Comparison of ENCODE assay signal across 8 mouse cellular contexts in genomic region chr13:55445361-55446091, GRCm38 (mm10). TPM values are rescaled to one million over a fixed set of nuclear protein-coding genes. Genes with fewer than 3 reads are reported as not detected.
A peak's percentile ranks its signal among the peaks of the same experiment; 100 is the strongest.
DNase-seq lines count a peak whose midpoint lies in the region; ATAC-seq and TF ChIP-seq lines count a peak whose summit lies in the region.

No protein-coding gene starts in this region.

- H3K36me3 ChIP-seq in embryonic facial prominence, embryonic 15.5 days: peaks cover 13% of the 10 kb centered on the region
- H3K36me3 ChIP-seq in limb, embryonic 13.5 days: peaks cover 15% of the 10 kb centered on the region
- peaks cover 6% of the 10 kb centered on the region for H3K36me3 ChIP-seq in small intestine, adult 2 months (ENCODE audit: control insufficient read depth, insufficient read depth, low read length)

- H3K27ac ChIP-seq in embryonic facial prominence, embryonic 15.5 days (replicated peaks): peak overlapping the region; percentile 96
- peak overlapping the region; percentile 95 for H3K27ac ChIP-seq in limb, embryonic 13.5 days
- peak overlapping the region; percentile 88 for H3K27ac ChIP-seq in small intestine, adult 2 months (ENCODE audit: insufficient read depth, low read depth, low read length)

- DNase-seq in gastrocnemius, postnatal 36 days: peak; percentile 5 to 63
- no peak for DNase-seq in gastrocnemius, adult 18-20 months (ENCODE audit: low spot score)
- peak; percentile 68 for DNase-seq in CD4-positive helper T cell, adult 2 months (ENCODE audit: low read depth, low spot score)
- DNase-seq in right cerebral cortex, postnatal 25 days: no peak
- no peak for DNase-seq in left cerebral cortex, postnatal 10 days (ENCODE audit: extremely low spot score in 1 of 2, low spot score in 2 of 2)

- WGBS in embryonic facial prominence, embryonic 15.5 days: under 1% methylated on average over 64 of the region's 66 CpGs
- under 1% methylated on average over 66 of the region's 66 CpGs for WGBS in limb, embryonic 13.5 days
- under 1% methylated on average over 63 of the region's 66 CpGs for WGBS in small intestine, adult 2 months

- TF ChIP-seq POLR2A in small intestine, adult 2 months (IDR thresholded peaks at IDR 0.05; ENCODE audit: low read depth, low read length): no peak

- peak overlapping the region; percentile 70 for H3K4me2 ChIP-seq in embryonic facial prominence, embryonic 15.5 days (replicated peaks)
- peak overlapping the region; percentile 86 for H3K4me2 ChIP-seq in limb, embryonic 13.5 days (replicated peaks)

- H3K9me3 ChIP-seq in embryonic facial prominence, embryonic 15.5 days (replicated peaks): no peaks in the 10 kb centered on the region
- no peaks in the 10 kb centered on the region for H3K9me3 ChIP-seq in limb, embryonic 13.5 days

- intact Hi-C loops in gastrocnemius, postnatal 36 days (cut with DNase I): no loop called here
- intact Hi-C loops in left cerebral cortex, postnatal 10 days (cut with DNase I): no loop called here

- H3K4me1 ChIP-seq in embryonic facial prominence, embryonic 15.5 days: peaks cover 29% of the 10 kb centered on the region
- peaks cover 32% of the 10 kb centered on the region for H3K4me1 ChIP-seq in limb, embryonic 13.5 days
- H3K4me1 ChIP-seq in small intestine, adult 2 months (ENCODE audit: control insufficient read depth, insufficient read depth, insufficient read length, low read length): peaks cover 35% of the 10 kb centered on the region

- no peak for ATAC-seq in embryonic facial prominence, embryonic 15.5 days (ENCODE audit: insufficient number of reproducible peaks, low FRiP score, low TSS enrichment, low read depth)
- ATAC-seq in limb, embryonic 13.5 days (ENCODE audit: low FRiP score, low read depth): no peak; the same call in 1 of the 2 replicates

- H3K9ac ChIP-seq in embryonic facial prominence, embryonic 15.5 days: peak overlapping the region; percentile 94
- H3K9ac ChIP-seq in limb, embryonic 13.5 days: peak overlapping the region; percentile 96

- peak overlapping the region; percentile 70 for H3K4me3 ChIP-seq in embryonic facial prominence, embryonic 15.5 days (replicated peaks)
- H3K4me3 ChIP-seq in limb, embryonic 13.5 days: peak overlapping the region; percentile 86
- peak overlapping the region; percentile 80 for H3K4me3 ChIP-seq in small intestine, adult 2 months (ENCODE audit: low read depth, low read length)

- no peak for TF ChIP-seq CTCF in small intestine, adult 2 months (IDR thresholded peaks at IDR 0.05; ENCODE audit: extremely low read depth, insufficient read length, insufficient replicate concordance, low read depth, low read length)

- H3K27me3 ChIP-seq in embryonic facial prominence, embryonic 15.5 days: no peaks in the 10 kb centered on the region
- no peaks in the 10 kb centered on the region for H3K27me3 ChIP-seq in limb, embryonic 13.5 days
- no peaks in the 10 kb centered on the region for H3K27me3 ChIP-seq in small intestine, adult 2 months (ENCODE audit: control insufficient read depth, insufficient read depth, low read length)

RNA-seq across cellular contexts. Expression of gene Grk6, which starts 0.7 kb away (rescaled TPM):
- 10 to 100 TPM in 1 of 2 experiments, 1 to 10 TPM in 1; 9.1 to 10.8 TPM for total RNA-seq in gastrocnemius, postnatal 36 days (2021)
- total RNA-seq in gastrocnemius, adult 18-20 months (2021): 10 to 100 TPM in 1 of 2 experiments, 1 to 10 TPM in 1; 8.6 to 10.4 TPM
- polyA plus RNA-seq in embryonic facial prominence, embryonic 15.5 days (2015; fragmentation: Nextera tagmentation; extraction: Ambion mirVana): 43.8 and 45.1 TPM in 2 replicates
- 48.1 and 50.1 TPM in 2 replicates for polyA plus RNA-seq in limb, embryonic 13.5 days (2015; fragmentation: Nextera tagmentation; extraction: Ambion mirVana)
- 21.1 and 38.4 TPM in 2 replicates for polyA plus RNA-seq in small intestine, adult 2 months (2012; rRNA removed)
- total RNA-seq in left cerebral cortex, postnatal 10 days (2021): 10 to 100 TPM; 70.6 to 73.0 TPM

RNA-seq across cellular contexts. Expression of gene Prr7, which starts 18.5 kb away (rescaled TPM):
- total RNA-seq in gastrocnemius, postnatal 36 days (2021): under 1 TPM; 0.62 to 0.77 TPM
- under 1 TPM in 1 of 2 experiments, not detected in 1; 0.21 TPM for total RNA-seq in gastrocnemius, adult 18-20 months (2021)
- 1.5 TPM in 2 replicates for polyA plus RNA-seq in embryonic facial prominence, embryonic 15.5 days (2015; fragmentation: Nextera tagmentation; extraction: Ambion mirVana)
- 0.79 and 0.87 TPM in 2 replicates for polyA plus RNA-seq in limb, embryonic 13.5 days (2015; fragmentation: Nextera tagmentation; extraction: Ambion mirVana)
- 5.9 and 8.2 TPM in 2 replicates for polyA plus RNA-seq in small intestine, adult 2 months (2012; rRNA removed)
- 100 to 1,000 TPM in 1 of 2 experiments, 10 to 100 TPM in 1; 91.9 to 103 TPM for total RNA-seq in left cerebral cortex, postnatal 10 days (2021)

RNA-seq across cellular contexts. Expression of gene F12, which starts 18.9 kb away (rescaled TPM):
- not detected for total RNA-seq in gastrocnemius, postnatal 36 days (2021)
- total RNA-seq in gastrocnemius, adult 18-20 months (2021): under 1 TPM in 1 of 2 experiments, not detected in 1; 0.12 TPM
- 0.16 TPM in 1 of 2 replicates, not detected in the other for polyA plus RNA-seq in embryonic facial prominence, embryonic 15.5 days (2015; fragmentation: Nextera tagmentation; extraction: Ambion mirVana)
- 0.08 and 0.51 TPM in 2 replicates for polyA plus RNA-seq in limb, embryonic 13.5 days (2015; fragmentation: Nextera tagmentation; extraction: Ambion mirVana)
- 0.41 and 0.60 TPM in 2 replicates for polyA plus RNA-seq in small intestine, adult 2 months (2012; rRNA removed)
- under 1 TPM; 0.58 to 0.87 TPM for total RNA-seq in left cerebral cortex, postnatal 10 days (2021)

RNA-seq across cellular contexts. Expression of gene Pfn3, which starts 30.5 kb away (rescaled TPM):
- not detected for total RNA-seq in gastrocnemius, postnatal 36 days (2021)
- not detected for total RNA-seq in gastrocnemius, adult 18-20 months (2021)
- not detected in 2 replicates for polyA plus RNA-seq in embryonic facial prominence, embryonic 15.5 days (2015; fragmentation: Nextera tagmentation; extraction: Ambion mirVana)
- polyA plus RNA-seq in limb, embryonic 13.5 days (2015; fragmentation: Nextera tagmentation; extraction: Ambion mirVana): 0.29 TPM in 1 of 2 replicates, not detected in the other
- not detected in 2 replicates for polyA plus RNA-seq in small intestine, adult 2 months (2012; rRNA removed)
- under 1 TPM; 0.71 to 0.73 TPM for total RNA-seq in left cerebral cortex, postnatal 10 days (2021)

RNA-seq across cellular contexts. Expression of gene Dbn1, which starts 42.4 kb away (rescaled TPM):
- 1 to 10 TPM; 7.7 TPM for total RNA-seq in gastrocnemius, postnatal 36 days (2021)
- 1 to 10 TPM; 4.0 to 6.2 TPM for total RNA-seq in gastrocnemius, adult 18-20 months (2021)
- polyA plus RNA-seq in embryonic facial prominence, embryonic 15.5 days (2015; fragmentation: Nextera tagmentation; extraction: Ambion mirVana): 190 and 193 TPM in 2 replicates
- 297 and 304 TPM in 2 replicates for polyA plus RNA-seq in limb, embryonic 13.5 days (2015; fragmentation: Nextera tagmentation; extraction: Ambion mirVana)
- 8.9 and 9.8 TPM in 2 replicates for polyA plus RNA-seq in small intestine, adult 2 months (2012; rRNA removed)
- 100 to 1,000 TPM; 350 to 366 TPM for total RNA-seq in left cerebral cortex, postnatal 10 days (2021)

Comparison
In these comparisons a context has a peak if more than half of its experiments do, and no peak if none do; other contexts are left out.
1. DNase-seq: peak in gastrocnemius, postnatal 36 days (2 of 2) and CD4-positive helper T cell, adult 2 months (single experiment); none in gastrocnemius, adult 18-20 months (single experiment), right cerebral cortex, postnatal 25 days (single experiment) and left cerebral cortex, postnatal 10 days (0 of 2).
2. RNA of gene Grk6, which starts 0.7 kb away (total RNA-seq): 70.6 to 73.0 TPM in left cerebral cortex, postnatal 10 days; 9.1 to 10.8 TPM in gastrocnemius, postnatal 36 days and 8.6 to 10.4 TPM in gastrocnemius, adult 18-20 months; every median in the first group is over 4 times any median in the second.
3. RNA of gene Prr7, which starts 18.5 kb away (total RNA-seq): 91.9 to 103 TPM in left cerebral cortex, postnatal 10 days; 0.62 to 0.77 TPM in gastrocnemius, postnatal 36 days and 0.21 TPM in gastrocnemius, adult 18-20 months; every median in the first group is over 10 times any median in the second.
4. Peak in every context shown above with its lines, with median percentiles within 50 percentile points of each other: H3K27ac ChIP-seq and H3K4me3 ChIP-seq.